Mouse (Mus musculus) megakaryocyte, embryonic 14.5 days (primary cell): ENCODE measurements at regions not wholly inside any gene's neighbourhood (a gene's known extent, or its start where the extent isn't known, plus 50 kb on each side); places are given as distances from the start of the nearest gene placed in this dataset.

ENCODE experiments used
- FLI1 ChIP-seq: IDR thresholded peaks from 2 replicates; pipeline ENCODE4 v1.6.1; 2012; ENCODE audit warnings: low read length, inconsistent platforms, mixed read lengths
- GATA1 ChIP-seq: IDR thresholded peaks from 3 replicates; pipeline ENCODE4 v1.6.1; 2012; ENCODE audit warnings: mixed read lengths, low read length, inconsistent platforms, borderline replicate concordance

GRCm38 (mm10) chr5:28563401-28563800 lies 96.3 kb upstream of the Shh start:
- no peak for TF ChIP-seq GATA1
- TF ChIP-seq FLI1 = no peak
